ENCODE assay signal across 9 mouse cellular contexts in the genomic region with DNA sequence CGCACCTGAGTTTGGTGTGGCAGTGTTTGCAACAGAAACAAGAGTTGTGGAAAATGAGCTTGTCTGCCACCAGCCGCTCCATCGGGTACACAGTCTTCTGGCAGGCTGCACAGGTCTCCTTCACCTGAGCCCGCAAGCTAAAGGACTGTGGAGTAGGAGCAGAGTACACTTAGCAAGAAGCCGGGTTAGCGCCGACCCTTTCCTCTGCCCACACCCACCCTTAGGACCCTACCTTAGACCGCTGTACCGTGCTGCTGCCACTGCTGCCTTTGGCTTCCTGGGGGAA. TPM values are rescaled to one million over a fixed set of nuclear protein-coding genes. Genes with fewer than 3 reads are reported as not detected.
DNase-seq lines count a peak whose midpoint lies in the region; ATAC-seq and TF ChIP-seq lines count a peak whose summit lies in the region.
"Had no signal": no experiment of that assay in that cellular context is flagged by ENCODE, and none has a peak within 500 bp of the region (broad histone marks: within the 10 kb centered on the region; RNA-seq: fewer than 3 reads in every experiment).

No protein-coding gene starts in this region.

- H3K9me3 ChIP-seq in heart, postnatal 0 days (replicated peaks; ENCODE audit: control insufficient read depth, low read length), result no peaks in the 10 kb centered on the region
- H3K9me3 ChIP-seq in MEL (replicated peaks; ENCODE audit: insufficient read depth, low read length), result no peaks in the 10 kb centered on the region
- H3K9me3 ChIP-seq in forebrain, postnatal 0 days (ENCODE audit: low read length), result no peaks in the 10 kb centered on the region

- peak overlapping the region; percentile 97 for H3K4me2 ChIP-seq in heart, postnatal 0 days (ENCODE audit: low read depth, low read length)
- H3K4me2 ChIP-seq in forebrain, postnatal 0 days (ENCODE audit: low read depth), result peak overlapping the region; percentile 91

- TF ChIP-seq CTCF in heart, postnatal 0 days (IDR thresholded peaks at IDR 0.05; ENCODE audit: low read depth), result no peak
- TF ChIP-seq CTCF in MEL (IDR thresholded peaks at IDR 0.05 in 2 of 3, conservative IDR thresholded peaks at IDR 0.05 in 1 of 3; ENCODE audit: control insufficient read depth in 1 of 3, insufficient read depth in 1 of 3, low read depth in 2 of 3, low read length in 3 of 3, poor library complexity in 1 of 3, severe bottlenecking in 1 of 3), result no peak
- TF ChIP-seq CTCF in forebrain, postnatal 0 days (IDR thresholded peaks at IDR 0.05; ENCODE audit: low read depth), result no peak

- peak overlapping the region; percentile 82 for H3K4me3 ChIP-seq in heart, postnatal 0 days (ENCODE audit: low read depth, low read length)
- H3K4me3 ChIP-seq in MEL (ENCODE audit: control insufficient read depth in 1 of 2, insufficient read depth in 1 of 2, low read depth in 2 of 2, low read length in 2 of 2) (peak overlapping the region; percentile 85 to 97), macrophage (ENCODE audit: inconsistent target) (peak overlapping the region; percentile 69)
- peak overlapping the region; percentile 78 for H3K4me3 ChIP-seq in forebrain, postnatal 0 days (ENCODE audit: low read depth, low read length)

- H3K4me1 ChIP-seq in heart, postnatal 0 days (ENCODE audit: control insufficient read depth, insufficient read depth), result no peaks in the 10 kb centered on the region
- H3K4me1 ChIP-seq in MEL (ENCODE audit: control insufficient read depth in 1 of 2, insufficient read depth in 2 of 2, low read length in 2 of 2), result peaks cover 0 to 20% of the 10 kb centered on the region in 2 experiments; a peak in 2 of 4 replicates
- peaks cover 12% of the 10 kb centered on the region; the same call in 1 of the 2 replicates for H3K4me1 ChIP-seq in forebrain, postnatal 0 days (ENCODE audit: insufficient read depth)

- no peaks in the 10 kb centered on the region for H3K27me3 ChIP-seq in heart, postnatal 0 days (ENCODE audit: control insufficient read depth, insufficient read depth, low read length)
- no peaks in the 10 kb centered on the region for H3K27me3 ChIP-seq in MEL (ENCODE audit: control insufficient read depth in 1 of 2, insufficient read depth in 2 of 2, low read length in 2 of 2)
- H3K27me3 ChIP-seq in forebrain, postnatal 0 days (ENCODE audit: insufficient read depth, low read length), result no peaks in the 10 kb centered on the region

- H3K27ac ChIP-seq in heart, postnatal 0 days (ENCODE audit: low read depth), result peak overlapping the region; percentile 82; the same call in 1 of the 2 replicates
- H3K27ac ChIP-seq in MEL (ENCODE audit: control insufficient read depth, low read depth, low read length), result peak overlapping the region; percentile 83
- peak overlapping the region; percentile 96 for H3K27ac ChIP-seq in forebrain, postnatal 0 days (ENCODE audit: low read depth, low read length)
- peak overlapping the region; percentile 79 for H3K27ac ChIP-seq in macrophage

- no peak for DNase-seq in heart, postnatal 0 days (ENCODE audit: low spot score)
- DNase-seq in heart, adult 11 months, result no peak
- no peak for DNase-seq in MEL (ENCODE audit: low read depth, low spot score)
- no peak for DNase-seq in forebrain, postnatal 0 days
- DNase-seq in cerebellum, adult 9-11 months, result no peak
- DNase-seq in layer of hippocampus, postnatal 25 days (ENCODE audit: extremely low spot score in 1 of 2, low spot score in 1 of 2), result no peak

- TF ChIP-seq POLR2A in MEL (IDR thresholded peaks at IDR 0.05; ENCODE audit: control insufficient read depth in 1 of 2, insufficient read depth in 1 of 2, low read depth in 1 of 2, low read length in 2 of 2, poor library complexity in 1 of 2), result no peak

- no peak for TF ChIP-seq EP300 in heart, postnatal 0 days (IDR thresholded peaks at IDR 0.05; ENCODE audit: low read depth)
- no peak for TF ChIP-seq EP300 in MEL (IDR thresholded peaks at IDR 0.05; ENCODE audit: low read depth in 1 of 2, low read length in 2 of 2)

- 62% methylated on average over 5 of the region's 9 CpGs for WGBS in heart, postnatal 0 days
- WGBS in forebrain, postnatal 0 days, result 32% methylated on average over 9 of the region's 9 CpGs
- WGBS in macrophage (ENCODE audit: missing documents), result 17% methylated on average over 9 of the region's 9 CpGs

- H3K79me2 ChIP-seq in MEL (ENCODE audit: control insufficient read depth, insufficient read depth, low read length, poor library complexity), result peaks cover 13% of the 10 kb centered on the region
- H3K79me2 ChIP-seq in macrophage (ENCODE audit: inconsistent target), result peaks cover 32% of the 10 kb centered on the region; the same call in 1 of the 2 replicates

- peaks cover 27% of the 10 kb centered on the region for H3K36me3 ChIP-seq in heart, postnatal 0 days (replicated peaks; ENCODE audit: control insufficient read depth, insufficient read depth, low read length)
- H3K36me3 ChIP-seq in MEL (ENCODE audit: control insufficient read depth in 1 of 2, insufficient read depth in 2 of 2, low read length in 2 of 2), result peaks cover 0 to 4% of the 10 kb centered on the region in 2 experiments; a peak in 1 of 4 replicates
- peaks cover 46% of the 10 kb centered on the region for H3K36me3 ChIP-seq in forebrain, postnatal 0 days (ENCODE audit: insufficient read depth)
- peaks cover 11% of the 10 kb centered on the region; the same call in 1 of the 2 replicates for H3K36me3 ChIP-seq in macrophage (ENCODE audit: inconsistent target)

- peak overlapping the region; percentile 88; the same call in 1 of the 2 replicates for H3K9ac ChIP-seq in heart, postnatal 0 days (replicated peaks; ENCODE audit: low read depth, low read length)
- peak overlapping the region; percentile 92 for H3K9ac ChIP-seq in MEL (ENCODE audit: control insufficient read depth, low read depth, low read length, poor library complexity, severe bottlenecking)
- H3K9ac ChIP-seq in forebrain, postnatal 0 days, result peak overlapping the region; percentile 73

- no peak for TF ChIP-seq RAD21 in MEL (IDR thresholded peaks at IDR 0.05; ENCODE audit: low read depth, low read length)

- no peak for ATAC-seq in heart, postnatal 0 days (ENCODE audit: insufficient read depth, low read depth)
- no peak for ATAC-seq in forebrain, postnatal 0 days
- no peak for ATAC-seq in activated CD4-positive, CD25-positive, alpha-beta regulatory T cell, adult 4 months

RNA-seq across cellular contexts. Expression of gene Gm10840, which starts 1.8 kb away (rescaled TPM):
- total RNA-seq in heart, postnatal 0 days (2014; rRNA removed; ENCODE audit: low replicate concordance), result not detected in 2 replicates
- polyA plus RNA-seq in heart, postnatal 0 days (2015; fragmentation: Nextera tagmentation; extraction: Ambion mirVana), result not detected in 2 replicates
- not detected in 2 replicates for total RNA-seq in MEL (2012; rRNA removed)
- not detected for polyA plus RNA-seq in MEL (2012; ENCODE audit: insufficient read depth in 1 of 2, insufficient read length in 2 of 2, low read depth in 1 of 2, low replicate concordance in 2 of 2, missing spikeins in 1 of 2)
- total RNA-seq in forebrain, postnatal 0 days (2014; rRNA removed), result not detected in 2 replicates
- polyA plus RNA-seq in forebrain, postnatal 0 days (2015; fragmentation: Nextera tagmentation; extraction: Ambion mirVana), result 0.67 and 0.82 TPM in 2 replicates
- total RNA-seq in macrophage (2018; cell fraction: chromatin; rRNA removed), result not detected
- not detected for total RNA-seq in macrophage (2018; cell fraction: cytosol; rRNA removed)
- total RNA-seq in macrophage (2018; cell fraction: nucleus; rRNA removed), result not detected
- polyA plus RNA-seq in macrophage (2018), result not detected in 3 replicates
- total RNA-seq in layer of hippocampus, postnatal 25 days (2021), result not detected
- polyA plus RNA-seq in activated CD4-positive, CD25-positive, alpha-beta regulatory T cell, adult 4 months (2017; shearing (Covaris generic)), result not detected
- polyA plus RNA-seq: large intestine, adult 2 months had no signal

RNA-seq across cellular contexts. Expression of gene Limd2, which starts 1.8 kb away (rescaled TPM):
- total RNA-seq in heart, postnatal 0 days (2014; rRNA removed; ENCODE audit: low replicate concordance), result 8.2 and 34.8 TPM in 2 replicates
- 40.4 and 44.6 TPM in 2 replicates for polyA plus RNA-seq in heart, postnatal 0 days (2015; fragmentation: Nextera tagmentation; extraction: Ambion mirVana)
- total RNA-seq in MEL (2012; rRNA removed), result 58.6 and 103 TPM in 2 replicates
- polyA plus RNA-seq in MEL (2012; ENCODE audit: insufficient read depth in 1 of 2, insufficient read length in 2 of 2, low read depth in 1 of 2, low replicate concordance in 2 of 2, missing spikeins in 1 of 2) (100 to 1,000 TPM in 1 of 2 experiments, not detected in 1; 201 TPM), macrophage (2018) (74.9 to 122 TPM (median 80.3 TPM) in 3 replicates)
- total RNA-seq in forebrain, postnatal 0 days (2014; rRNA removed), result 83.9 and 85.0 TPM in 2 replicates
- 171 and 189 TPM in 2 replicates for polyA plus RNA-seq in forebrain, postnatal 0 days (2015; fragmentation: Nextera tagmentation; extraction: Ambion mirVana)
- 100 to 1,000 TPM in 1 of 26 experiments, 10 to 100 TPM in 24, 1 to 10 TPM in 1; 8.2 to 112 (median 31.2) TPM for total RNA-seq in macrophage (2018; cell fraction: chromatin; rRNA removed)
- total RNA-seq in macrophage (2018; cell fraction: cytosol; rRNA removed), result 100 to 1,000 TPM in 13 of 26 experiments, 10 to 100 TPM in 13; 45.0 to 294 (median 129) TPM
- 100 to 1,000 TPM in 7 of 26 experiments, 10 to 100 TPM in 19; 14.1 to 140 (median 60.6) TPM for total RNA-seq in macrophage (2018; cell fraction: nucleus; rRNA removed)
- total RNA-seq in layer of hippocampus, postnatal 25 days (2021), result 100 to 1,000 TPM; 149 to 156 TPM
- polyA plus RNA-seq in activated CD4-positive, CD25-positive, alpha-beta regulatory T cell, adult 4 months (2017; shearing (Covaris generic)), result 100 to 1,000 TPM; 633 to 743 TPM

RNA-seq across cellular contexts. Expression of gene Strada, which starts 43.1 kb away (rescaled TPM):
- 12.6 and 18.7 TPM in 2 replicates for total RNA-seq in heart, postnatal 0 days (2014; rRNA removed; ENCODE audit: low replicate concordance)
- polyA plus RNA-seq in heart, postnatal 0 days (2015; fragmentation: Nextera tagmentation; extraction: Ambion mirVana), result 12.6 and 13.0 TPM in 2 replicates
- 25.5 and 27.4 TPM in 2 replicates for total RNA-seq in MEL (2012; rRNA removed)
- 10 to 100 TPM in 1 of 2 experiments, not detected in 1; 39.8 TPM for polyA plus RNA-seq in MEL (2012; ENCODE audit: insufficient read depth in 1 of 2, insufficient read length in 2 of 2, low read depth in 1 of 2, low replicate concordance in 2 of 2, missing spikeins in 1 of 2)
- 23.4 and 34.8 TPM in 2 replicates for total RNA-seq in forebrain, postnatal 0 days (2014; rRNA removed)
- polyA plus RNA-seq in forebrain, postnatal 0 days (2015; fragmentation: Nextera tagmentation; extraction: Ambion mirVana), result 20.0 and 23.7 TPM in 2 replicates
- total RNA-seq in macrophage (2018; cell fraction: chromatin; rRNA removed), result 10 to 100 TPM in 25 of 26 experiments, 1 to 10 TPM in 1; 8.7 to 65.3 (median 43.8) TPM
- 10 to 100 TPM; 11.8 to 22.8 (median 17.2) TPM for total RNA-seq in macrophage (2018; cell fraction: cytosol; rRNA removed)
- 10 to 100 TPM in 25 of 26 experiments, 1 to 10 TPM in 1; 7.9 to 65.0 (median 30.0) TPM for total RNA-seq in macrophage (2018; cell fraction: nucleus; rRNA removed)
- 14.5 to 19.3 TPM (median 18.7 TPM) in 3 replicates for polyA plus RNA-seq in macrophage (2018)
- total RNA-seq in layer of hippocampus, postnatal 25 days (2021), result 10 to 100 TPM; 27.1 to 33.4 TPM
- 10 to 100 TPM; 30.1 to 33.5 TPM for polyA plus RNA-seq in activated CD4-positive, CD25-positive, alpha-beta regulatory T cell, adult 4 months (2017; shearing (Covaris generic))

RNA-seq across cellular contexts. Expression of gene Ccdc47, which starts 57.3 kb away (rescaled TPM):
- 22.0 and 23.6 TPM in 2 replicates for total RNA-seq in heart, postnatal 0 days (2014; rRNA removed; ENCODE audit: low replicate concordance)
- 80.6 and 89.8 TPM in 2 replicates for polyA plus RNA-seq in heart, postnatal 0 days (2015; fragmentation: Nextera tagmentation; extraction: Ambion mirVana)
- total RNA-seq in MEL (2012; rRNA removed), result 51.6 and 51.8 TPM in 2 replicates
- polyA plus RNA-seq in MEL (2012; ENCODE audit: insufficient read depth in 1 of 2, insufficient read length in 2 of 2, low read depth in 1 of 2, low replicate concordance in 2 of 2, missing spikeins in 1 of 2), result 100 to 1,000 TPM in 1 of 2 experiments, 10 to 100 TPM in 1; 47.6 to 145 TPM
- 29.4 and 41.0 TPM in 2 replicates for total RNA-seq in forebrain, postnatal 0 days (2014; rRNA removed)
- 71.8 and 90.1 TPM in 2 replicates for polyA plus RNA-seq in forebrain, postnatal 0 days (2015; fragmentation: Nextera tagmentation; extraction: Ambion mirVana)
- 10 to 100 TPM in 22 of 26 experiments, 1 to 10 TPM in 4; 5.3 to 78.0 (median 33.0) TPM for total RNA-seq in macrophage (2018; cell fraction: chromatin; rRNA removed)
- total RNA-seq in macrophage (2018; cell fraction: cytosol; rRNA removed), result 10 to 100 TPM; 29.0 to 52.5 (median 39.9) TPM
- total RNA-seq in macrophage (2018; cell fraction: nucleus; rRNA removed), result 10 to 100 TPM; 15.7 to 75.5 (median 39.3) TPM
- polyA plus RNA-seq in macrophage (2018), result 46.7 to 77.0 TPM (median 51.2 TPM) in 3 replicates
- total RNA-seq in layer of hippocampus, postnatal 25 days (2021), result 10 to 100 TPM; 84.9 to 93.9 TPM
- polyA plus RNA-seq in activated CD4-positive, CD25-positive, alpha-beta regulatory T cell, adult 4 months (2017; shearing (Covaris generic)), result 10 to 100 TPM; 65.0 to 74.5 TPM

RNA-seq across cellular contexts. Expression of gene Ddx42, which starts 57.9 kb away (rescaled TPM):
- total RNA-seq in heart, postnatal 0 days (2014; rRNA removed; ENCODE audit: low replicate concordance), result 15.8 and 17.8 TPM in 2 replicates
- polyA plus RNA-seq in heart, postnatal 0 days (2015; fragmentation: Nextera tagmentation; extraction: Ambion mirVana), result 25.5 and 29.2 TPM in 2 replicates
- total RNA-seq in MEL (2012; rRNA removed), result 56.1 and 62.6 TPM in 2 replicates
- polyA plus RNA-seq in MEL (2012; ENCODE audit: insufficient read depth in 1 of 2, insufficient read length in 2 of 2, low read depth in 1 of 2, low replicate concordance in 2 of 2, missing spikeins in 1 of 2) (10 to 100 TPM in 1 of 2 experiments, not detected in 1; 57.7 TPM), macrophage (2018) (37.1 to 61.7 TPM (median 46.9 TPM) in 3 replicates)
- 58.8 and 76.3 TPM in 2 replicates for total RNA-seq in forebrain, postnatal 0 days (2014; rRNA removed)
- 49.5 and 62.2 TPM in 2 replicates for polyA plus RNA-seq in forebrain, postnatal 0 days (2015; fragmentation: Nextera tagmentation; extraction: Ambion mirVana)
- 100 to 1,000 TPM in 12 of 26 experiments, 10 to 100 TPM in 14; 64.6 to 125 (median 96.0) TPM for total RNA-seq in macrophage (2018; cell fraction: chromatin; rRNA removed)
- total RNA-seq in macrophage (2018; cell fraction: cytosol; rRNA removed), result 10 to 100 TPM; 36.8 to 55.2 (median 45.6) TPM
- 100 to 1,000 TPM in 2 of 26 experiments, 10 to 100 TPM in 24; 50.1 to 107 (median 73.8) TPM for total RNA-seq in macrophage (2018; cell fraction: nucleus; rRNA removed)
- total RNA-seq in layer of hippocampus, postnatal 25 days (2021), result 10 to 100 TPM; 64.5 to 74.1 TPM
- 10 to 100 TPM; 59.1 to 71.5 TPM for polyA plus RNA-seq in activated CD4-positive, CD25-positive, alpha-beta regulatory T cell, adult 4 months (2017; shearing (Covaris generic))
